Mouse (Mus musculus) left cerebral cortex, adult 8-10 months (tissue): ENCODE data around the gene Btbd9. TPM values are rescaled to one million over a fixed set of nuclear protein-coding genes. Genes with fewer than 3 reads are reported as not detected.

Source experiments
- DNase-seq, 2 experiments: peaks; one replicate each; pipeline ENCODE4 v3.0.0; 2022; ENCODE audit warnings: low spot score in 2 of 2
- total RNA-seq, 4 experiments: library from RNA; stranded (reverse); gene quantifications; 2 replicates each; pipeline ENCODE4 v1.2.4; 2022

Gene Btbd9
- total RNA-seq, 4 experiments from 2014 or later: 85.1 to 103 (median 92.1) TPM

- no peak for DNase-seq
These were observed 25.9 kb upstream of the Btbd9 start for GRCm38 (mm10) chr17:30602175-30602574.

DNA sequence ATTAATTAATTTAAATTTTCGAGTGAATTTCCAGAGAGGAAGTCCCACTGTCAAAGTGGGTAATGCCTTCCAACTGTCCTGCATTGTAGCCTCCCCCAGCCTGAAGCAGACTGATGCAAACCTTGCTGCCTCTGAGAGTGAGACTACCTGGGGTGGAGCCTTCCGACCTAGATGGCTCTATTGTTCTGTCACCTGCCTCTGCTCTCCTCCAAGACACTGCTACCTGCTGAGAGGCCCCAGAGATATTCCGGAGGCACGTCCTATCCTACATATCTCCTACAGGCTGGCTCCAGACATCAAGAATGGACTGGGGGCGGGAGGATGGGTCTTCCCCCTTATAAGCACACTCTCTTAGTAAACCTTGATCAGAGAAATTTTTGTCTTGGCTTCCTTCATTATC lies 22.0 kb upstream of the Btbd9 start:
- DNase-seq: no peak

GRCm38 (mm10) chr17:30597786-30598185 lies 21.5 kb upstream of the Btbd9 start:
- DNase-seq: no peak

GRCm38 (mm10) chr17:30594846-30595245 lies 18.6 kb upstream of the Btbd9 start:
- no peak for DNase-seq

GRCm38 (mm10) chr17:30594407-30594806 lies 18.1 kb upstream of the Btbd9 start:
- DNase-seq: no peak

GRCm38 (mm10) chr17:30590417-30591198 lies 14.3 kb upstream of the Btbd9 start:
- peak in 1 of 2 experiments; percentile 55 for DNase-seq

DNA sequence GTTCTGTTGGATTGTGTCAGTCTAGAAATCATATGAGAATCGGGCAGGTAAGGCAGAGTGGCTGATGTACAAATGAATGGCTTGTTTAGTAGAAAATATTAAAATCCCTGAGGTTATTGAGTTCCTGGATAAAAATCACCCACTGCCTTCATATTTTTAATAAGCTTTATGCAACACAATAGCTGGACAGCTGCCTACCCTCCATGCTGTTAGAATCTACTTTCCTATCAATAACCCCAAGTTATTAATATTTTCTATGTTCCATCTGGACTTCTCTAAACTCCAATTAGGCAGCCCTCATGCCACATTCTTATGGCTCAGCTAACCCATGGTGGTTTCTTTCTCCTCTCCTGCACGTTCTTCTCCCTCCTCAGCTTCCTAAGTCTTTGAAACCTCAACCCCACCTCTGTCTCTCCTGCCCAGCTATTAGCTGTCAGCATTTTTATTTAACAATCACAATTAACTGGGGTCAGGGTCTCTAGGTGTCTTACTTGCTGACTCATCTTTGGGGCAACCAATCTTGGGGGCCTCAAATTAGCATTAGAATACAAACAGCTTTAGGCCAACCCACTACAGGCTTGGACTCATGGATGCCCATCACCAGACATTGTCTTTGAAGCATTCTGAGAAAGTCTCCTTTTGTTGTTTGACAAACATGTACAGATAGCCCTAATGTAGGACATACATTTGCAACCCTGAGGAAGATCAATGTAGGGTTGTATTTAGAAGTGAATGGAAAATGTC lies 7.1 kb upstream of the Btbd9 start:
- no peak for DNase-seq

DNA sequence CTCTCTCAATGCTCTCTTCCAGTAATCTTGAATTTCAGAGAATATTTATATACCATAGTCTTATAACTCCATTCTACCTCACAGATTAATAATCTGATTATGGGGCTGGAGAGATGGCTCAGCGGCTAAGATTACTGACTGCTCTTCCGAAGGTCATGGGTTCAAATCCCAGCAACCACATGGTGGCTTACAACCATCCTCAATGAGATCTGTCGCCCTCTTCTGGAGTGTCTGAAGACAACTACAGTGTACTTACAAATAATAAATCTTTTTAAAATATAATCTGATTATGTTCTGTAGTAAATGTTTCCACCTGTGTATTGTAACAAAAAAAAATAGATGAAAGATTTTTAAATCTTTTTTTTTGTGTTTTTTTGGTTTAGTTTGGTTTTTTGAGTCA lies 6.0 kb upstream of the Btbd9 start:
- DNase-seq: no peak

DNA sequence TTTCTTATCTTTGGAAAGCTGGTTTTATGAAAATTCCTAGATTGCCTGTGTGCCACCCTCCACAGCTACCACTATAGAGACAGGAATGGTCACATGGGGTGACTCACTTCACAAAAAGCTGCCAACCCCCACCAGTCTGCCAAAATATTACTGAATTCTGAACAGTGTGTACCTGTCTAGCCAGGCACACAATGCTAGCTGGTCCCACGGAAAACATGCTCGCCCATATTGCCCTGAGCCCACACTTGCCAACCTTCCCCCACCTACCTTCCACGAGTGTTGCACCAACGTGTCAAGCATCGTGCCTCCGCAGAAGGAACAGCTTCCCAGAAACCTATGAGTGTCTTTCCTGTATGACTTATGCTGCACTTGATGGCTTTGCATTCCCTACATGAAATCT lies 4.9 kb upstream of the Btbd9 start:
- peak; percentile 37 to 81 for DNase-seq

DNA sequence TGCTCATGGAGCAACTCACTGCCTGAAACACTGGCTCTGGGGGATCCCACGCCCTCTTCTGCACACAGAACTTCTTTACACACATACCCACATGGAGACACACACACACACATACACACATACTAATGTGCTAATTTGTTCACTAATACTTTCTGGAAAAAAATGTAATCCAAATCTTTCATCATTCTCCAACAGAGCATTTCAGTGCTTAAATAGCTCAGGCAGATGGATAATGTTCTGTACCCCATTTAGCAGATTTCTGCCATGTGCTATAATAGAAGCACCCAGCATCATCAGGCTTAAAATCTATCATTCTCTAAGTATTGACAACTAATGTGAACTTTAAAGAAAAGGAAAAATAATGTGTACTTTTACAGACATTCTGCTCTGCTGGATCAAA lies 4.5 kb upstream of the Btbd9 start:
- DNase-seq: no peak

GRCm38 (mm10) chr17:30576946-30577345 lies 658 bp upstream of the Btbd9 start:
- DNase-seq: no peak

DNA sequence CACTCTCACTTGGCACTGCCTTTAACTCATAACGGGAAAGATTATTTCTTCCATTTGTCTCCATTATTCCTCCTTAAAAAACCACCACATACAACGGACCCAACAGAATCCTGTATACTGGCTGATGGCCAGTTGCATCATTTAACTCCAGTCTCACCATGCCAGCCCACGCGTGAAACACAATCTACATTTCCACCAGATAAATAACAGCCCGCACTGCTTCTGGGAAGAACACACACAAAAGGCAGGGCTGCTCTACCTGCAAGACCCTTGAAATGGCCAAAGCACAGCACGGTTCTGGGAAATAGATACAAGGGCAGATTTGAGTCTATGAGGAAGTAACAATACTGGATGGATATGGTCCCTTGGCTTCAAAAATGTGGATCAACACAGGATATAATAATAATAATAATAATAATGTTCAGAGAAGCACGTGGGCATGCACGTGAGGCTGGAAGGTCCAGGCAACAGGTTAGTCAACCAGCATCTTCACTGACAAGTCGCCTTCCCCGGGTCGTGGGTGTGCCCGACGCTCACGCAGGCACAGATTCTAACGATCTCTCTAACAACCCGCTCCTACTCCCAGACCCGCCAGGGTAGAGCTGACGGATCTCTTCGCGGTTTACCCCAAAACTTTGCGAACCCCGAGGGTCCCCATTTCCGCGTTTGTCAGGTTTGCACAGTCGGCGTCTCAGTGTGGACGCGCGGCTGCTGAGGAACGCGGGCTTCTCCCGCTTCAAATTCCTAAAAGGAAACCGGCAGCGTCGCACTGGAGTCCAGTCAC lies 975 bp downstream of the Btbd9 start:
- peak; percentile 51 to 67 for DNase-seq

DNA sequence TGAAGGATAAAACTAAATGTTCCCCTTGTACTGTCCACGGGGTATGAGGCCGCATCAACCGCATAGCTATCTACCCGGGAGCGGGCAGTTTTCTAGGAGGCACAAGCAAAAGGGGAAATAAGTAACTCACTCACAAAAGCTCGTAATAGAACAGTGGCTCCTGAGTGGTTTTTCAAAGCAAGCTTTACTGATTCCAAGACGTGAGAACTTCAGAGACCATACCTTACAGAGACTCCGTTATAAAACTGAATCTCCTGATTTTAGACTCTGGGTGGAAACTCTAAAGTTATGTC lies 1.6 kb downstream of the Btbd9 start:
- DNase-seq: no peak

GRCm38 (mm10) chr17:30573990-30574782 lies 2.1 kb downstream of the Btbd9 start:
- peak in 1 of 2 experiments; percentile 25 for DNase-seq

DNA sequence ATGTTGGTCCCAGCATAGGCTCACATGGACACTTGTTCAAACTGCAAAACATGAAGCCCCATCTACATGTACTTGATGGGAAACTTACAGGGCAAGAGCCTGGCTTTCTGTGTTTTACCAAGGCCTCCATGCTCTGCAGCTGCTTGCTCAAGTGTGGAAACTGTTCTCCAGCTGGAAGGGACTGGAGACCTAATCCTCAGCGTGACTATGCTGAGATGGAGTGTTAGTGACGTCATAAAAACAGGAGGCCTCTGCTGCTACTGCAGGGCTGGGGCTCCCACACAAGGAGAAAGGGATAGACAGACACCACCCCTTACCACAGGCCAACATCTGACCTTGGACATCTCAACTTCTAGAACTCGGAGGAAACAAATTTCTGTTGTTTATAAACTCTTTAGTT lies 5.3 kb downstream of the Btbd9 start:
- DNase-seq: no peak

DNA sequence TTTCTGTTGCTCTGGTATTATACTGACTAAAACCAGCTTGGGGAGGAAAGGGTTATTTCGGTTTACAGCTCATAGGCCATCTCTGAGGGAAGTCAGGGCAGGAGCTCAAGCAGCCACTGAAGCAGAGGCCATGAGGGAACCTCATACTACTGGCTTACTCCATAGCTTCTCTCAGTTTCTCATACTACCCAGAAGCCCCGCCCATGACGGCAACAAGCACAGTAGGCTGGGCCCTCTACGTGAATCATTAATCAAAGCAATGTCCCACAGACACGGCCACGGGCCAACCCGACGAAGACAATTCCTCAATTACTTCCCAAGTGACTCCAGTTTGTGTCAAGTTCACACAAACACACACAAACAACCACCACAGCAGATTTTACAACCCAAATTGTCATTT lies 6.1 kb downstream of the Btbd9 start:
- DNase-seq: no peak

DNA sequence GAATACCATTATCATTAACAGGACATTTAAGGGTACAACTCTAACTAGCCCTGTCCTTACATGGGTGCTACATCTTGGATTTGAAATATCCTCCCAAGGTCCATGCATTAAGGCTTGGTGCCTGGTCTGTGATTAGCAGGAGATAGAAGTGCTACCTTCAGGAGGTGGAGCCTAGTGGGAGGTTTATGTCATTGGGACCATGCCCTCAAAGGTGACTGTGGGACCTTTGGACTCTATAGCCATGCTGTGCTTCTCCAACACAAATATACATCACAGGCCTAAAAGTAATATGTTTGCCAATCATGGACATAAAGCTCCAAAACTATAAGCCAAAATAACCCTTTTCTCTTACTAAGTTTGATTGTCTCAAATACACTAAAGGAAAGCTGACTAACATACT lies 7.8 kb downstream of the Btbd9 start:
- DNase-seq: no peak

DNA sequence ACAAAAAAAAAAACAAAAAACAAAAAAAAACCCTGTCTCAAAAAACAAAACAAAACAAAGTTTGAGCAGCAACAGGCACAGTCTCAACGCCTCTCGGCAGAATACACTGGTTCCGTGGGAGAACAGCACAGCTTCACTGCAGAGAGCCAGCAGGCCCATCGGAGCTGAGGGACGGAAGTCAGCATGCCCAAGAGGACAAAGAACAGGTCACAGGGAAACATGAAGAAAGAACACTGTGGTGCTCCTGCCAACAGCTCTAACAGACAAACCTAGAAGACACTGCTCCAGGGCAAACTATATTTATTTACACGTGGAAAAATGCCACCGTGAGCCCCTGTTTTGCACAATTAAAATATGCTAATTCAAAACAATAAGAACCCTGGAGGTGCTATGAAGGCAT lies 11.3 kb downstream of the Btbd9 start:
- no peak for DNase-seq

GRCm38 (mm10) chr17:30564407-30564806 lies 11.9 kb downstream of the Btbd9 start:
- no peak for DNase-seq

DNA sequence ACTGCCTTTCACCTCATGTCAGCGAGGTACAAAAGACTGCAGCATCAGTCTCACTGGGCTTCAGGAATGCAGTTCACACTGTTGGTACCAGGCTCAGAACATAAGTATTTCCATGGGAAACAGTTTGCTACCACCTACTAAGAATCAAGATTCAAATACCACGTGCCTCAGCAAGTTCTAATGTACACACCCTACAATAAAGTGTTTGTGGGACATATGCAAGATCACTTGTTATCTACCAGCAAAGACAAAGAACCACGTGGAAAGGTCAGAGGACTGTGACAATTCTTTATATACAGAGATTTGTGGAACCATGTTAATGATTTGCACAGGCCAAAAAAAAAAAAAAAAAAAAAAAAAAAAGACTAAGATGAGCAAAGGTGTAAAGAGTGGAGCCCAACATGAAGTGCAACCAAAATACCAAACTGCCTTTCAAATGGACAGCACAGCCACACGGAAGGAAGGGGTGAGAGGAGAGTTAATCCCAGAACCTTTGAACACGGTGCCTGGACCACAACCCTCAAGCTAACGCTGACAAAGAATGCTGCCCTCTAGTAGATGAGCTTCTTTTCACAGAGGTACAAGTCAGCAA lies 12.7 kb downstream of the Btbd9 start:
- no peak for DNase-seq

DNA sequence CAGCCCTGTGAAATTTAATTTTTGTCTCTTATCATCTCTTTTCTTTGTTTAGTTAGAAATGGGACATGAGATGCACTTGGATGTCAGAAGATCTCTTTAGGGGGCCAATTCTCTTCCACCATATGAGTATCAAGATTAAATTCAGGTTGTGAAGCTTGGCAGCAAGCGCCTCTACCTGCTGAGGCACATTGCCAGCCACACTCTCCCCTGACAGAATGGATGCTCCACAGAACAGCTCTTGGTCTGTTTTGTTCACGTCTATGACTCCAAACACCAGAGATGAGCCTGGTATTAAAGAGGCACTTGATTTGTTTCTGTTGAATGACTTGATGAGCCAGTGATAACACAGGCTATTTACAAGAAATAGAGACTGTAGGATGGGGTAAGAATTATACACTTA lies 13.5 kb downstream of the Btbd9 start:
- no peak for DNase-seq
